Mouse (Mus musculus): ENCODE measurements around the gene Usp6nl. TPM values are rescaled to one million over a fixed set of nuclear protein-coding genes. Genes with fewer than 3 reads are reported as not detected.

Usp6nl gene
- polyA plus RNA-seq, 1 experiment from 2014 or later, result 9.9 TPM

Other genes with a start within 250 kb of the Usp6nl start
- gene Proser2, start 192.5 kb upstream of the Usp6nl start, polyA plus RNA-seq (2014; fragmentation: Nextera tagmentation; extraction: Ambion mirVana), result 6.2 and 7.7 TPM in 2 replicates
- gene Echdc3, start 109.6 kb upstream of the Usp6nl start, polyA plus RNA-seq (2014; fragmentation: Nextera tagmentation; extraction: Ambion mirVana), result 1.1 and 1.3 TPM in 2 replicates

Measured in hindbrain, embryonic 14.5 days (tissue).